Mouse (Mus musculus) bone marrow macrophage, adult 2 months (primary cell): ENCODE measurements around the gene 2410131K14Rik.

Experiments
- CTCF ChIP-seq: IDR thresholded peaks from 2 replicates; pipeline ENCODE4 v1.5.1; 2012; ENCODE audit warnings: low read depth, mild to moderate bottlenecking, low read length, moderate library complexity
- POLR2A ChIP-seq: IDR thresholded peaks from 2 replicates; pipeline ENCODE4 v1.6.1; 2012; ENCODE audit warnings: mild to moderate bottlenecking, low read depth, low read length, borderline replicate concordance

GRCm38 (mm10) chr5:118217410-118217809 is 27.6 kb upstream of the 2410131K14Rik start:
- no peak for TF ChIP-seq POLR2A
- TF ChIP-seq CTCF: no peak
